Mouse (Mus musculus) stomach, embryonic 14.5 days (tissue): ENCODE results near the gene 1190005I06Rik. TPM values are rescaled to one million over a fixed set of nuclear protein-coding genes. Genes with fewer than 3 reads are reported as not detected.
A peak's percentile ranks its signal among the peaks of the same experiment; 100 is the strongest.

Experiments
- ATAC-seq: fragments of 200-750 bp; cut with Nextera tagmentation; 2 replicates; pipeline ENCODE4 v1.8.0; 2017; ENCODE audit warnings: low read depth, moderate TSS enrichment; ENCODE audit not compliant: insufficient number of reproducible peaks, insufficient read depth, low FRiP score
- H3K27ac ChIP-seq: fragments of 300-500 bp; sonication (generic); 2 replicates; pipeline ENCODE4 v1.5.1; 2014; ENCODE audit warnings: mild to moderate bottlenecking, low read length, moderate library complexity, mixed read lengths
- H3K27me3 ChIP-seq: fragments of 300-500 bp; sonication (generic); 2 replicates; pipeline ENCODE4 v1.6.1; 2014; ENCODE audit warnings: low read length, control low read depth, mixed read lengths; ENCODE audit not compliant: control insufficient read depth, insufficient read depth
- H3K36me3 ChIP-seq: fragments of 300-500 bp; sonication (generic); 2 replicates; pipeline ENCODE4 v1.6.1; 2014; ENCODE audit warnings: mild to moderate bottlenecking, control low read depth, low read length, moderate library complexity, mixed read lengths; ENCODE audit not compliant: control insufficient read depth, insufficient read depth
- H3K4me1 ChIP-seq: fragments of 300-500 bp; sonication (generic); 2 replicates; pipeline ENCODE4 v1.6.1; 2014; ENCODE audit warnings: low read length, control low read depth, mixed read lengths; ENCODE audit not compliant: control insufficient read depth, insufficient read depth
- H3K4me2 ChIP-seq: fragments of 300-500 bp; sonication (generic); replicated peaks from 2 replicates; pipeline ENCODE4 v1.6.1; 2014; ENCODE audit warnings: low read depth, low read length, control low read depth
- H3K4me3 ChIP-seq: fragments of 300-500 bp; sonication (generic); 2 replicates; pipeline ENCODE4 v1.5.1; 2014; ENCODE audit warnings: low read depth, low read length, control low read depth
- H3K9ac ChIP-seq: fragments of 300-500 bp; sonication (generic); replicated peaks from 2 replicates; pipeline ENCODE4 v1.6.1; 2014; ENCODE audit warnings: low read depth, mild to moderate bottlenecking, control low read depth, low read length, moderate library complexity, mixed read lengths
- H3K9me3 ChIP-seq: fragments of 300-500 bp; sonication (generic); 2 replicates; pipeline ENCODE4 v1.6.1; 2016; ENCODE audit warnings: low read depth, low read length, control low read depth; ENCODE audit not compliant: control insufficient read depth
- WGBS: fragments of 180-500 bp; shearing (Covaris S2); extraction: QIAGEN DNeasy Blood & Tissue Kit; methylation state at CpG from one replicate; pipeline ENCODE4 v1.1.7; 2014; 5-methylcytosine and 5-hydroxymethylcytosine counted together
- polyA plus RNA-seq: library from polyadenylated mRNA; unstranded; fragments of >200 nt; fragmentation: Nextera tagmentation; extraction: Ambion mirVana; gene quantifications from 2 replicates; pipeline ENCODE4 v1.2.1, GENCODE M21; 2014

1190005I06Rik gene
- polyA plus RNA-seq, 1 experiment from 2014 or later = 3.6 TPM

DNA sequence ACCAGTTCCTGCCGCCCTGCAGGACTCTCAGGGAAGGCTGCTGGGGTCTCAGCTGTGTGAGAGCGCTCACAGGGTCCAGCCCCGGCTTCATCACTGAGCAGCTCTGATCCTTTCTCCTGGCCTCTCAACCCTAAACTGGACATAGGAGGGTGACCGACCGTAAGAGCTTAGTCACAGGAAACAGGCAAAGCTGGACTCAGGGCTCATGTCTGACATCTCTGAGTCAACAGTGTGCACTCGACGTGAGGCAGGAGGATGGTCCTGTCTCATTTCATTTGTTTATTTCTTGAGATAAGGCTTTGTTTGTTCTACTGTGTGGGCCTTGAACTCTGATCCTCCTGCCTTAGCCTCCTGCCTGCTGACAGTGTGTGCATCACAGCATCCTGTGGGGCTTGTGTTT is 27.0 kb downstream of the 1190005I06Rik start:
- 36% methylated on average over 7 of the region's 7 CpGs for WGBS
- Histone ChIP-seq H3K4me3 (no peak overlapping the region), H3K36me3 (no peaks in the 10 kb centered on the region), H3K4me2 (no peak overlapping the region), H3K9me3 (no peaks in the 10 kb centered on the region), H3K27ac (no peak overlapping the region), H3K9ac (no peak overlapping the region), H3K27me3 (no peaks in the 10 kb centered on the region), H3K4me1 (peaks cover 2% of the 10 kb centered on the region; the same call in 1 of the 2 replicates)
- no peak for ATAC-seq

DNA sequence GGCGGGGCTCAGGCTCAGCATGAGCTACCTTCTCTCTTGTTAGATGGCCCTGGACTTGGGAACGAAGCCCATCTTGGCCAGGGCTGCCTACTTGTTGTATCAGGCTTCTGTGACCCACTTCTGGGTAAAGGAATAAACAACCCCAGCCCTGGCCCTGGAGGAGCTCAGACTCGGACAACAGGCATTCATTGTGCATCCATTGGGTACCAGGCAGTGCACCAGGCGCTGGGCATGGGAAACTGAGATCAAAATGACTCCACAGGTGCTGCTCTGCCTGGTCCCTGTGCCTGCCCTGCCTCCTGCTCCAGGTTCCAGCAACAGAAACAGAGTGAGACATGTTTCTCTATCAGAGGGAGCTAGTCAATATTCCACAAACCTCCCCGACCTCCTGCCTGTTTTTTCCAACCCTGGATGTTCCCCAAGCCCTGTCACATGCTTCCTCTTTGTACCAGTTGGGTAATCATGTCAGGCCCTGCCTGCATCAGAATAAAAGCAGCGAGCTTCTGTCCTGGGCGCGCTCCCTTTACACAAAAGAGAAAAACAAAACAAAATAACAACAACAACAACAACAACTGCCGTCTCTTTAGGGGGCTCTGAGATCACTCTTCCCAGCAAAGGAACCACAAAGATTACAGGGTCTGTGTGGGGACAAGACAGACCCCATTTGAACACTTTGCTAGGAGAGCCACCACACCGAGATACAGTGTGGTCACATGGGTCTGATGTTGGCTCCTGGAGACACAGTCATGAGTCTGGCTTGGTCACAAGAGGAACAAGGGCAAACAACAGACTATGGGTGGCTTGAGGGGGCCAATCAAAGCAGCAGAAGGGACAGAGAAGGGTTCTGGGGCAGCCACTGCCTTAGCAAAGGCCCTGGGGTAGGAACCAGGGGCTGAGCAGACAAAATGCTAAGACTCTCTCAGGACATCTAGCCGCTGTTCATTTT is 27.9 kb downstream of the 1190005I06Rik start:
- H3K9ac ChIP-seq = no peak overlapping the region
- H3K4me2 ChIP-seq = no peak overlapping the region
- ATAC-seq = no peak
- WGBS = 75% methylated on average over 11 of the region's 11 CpGs
- no peaks in the 10 kb centered on the region for H3K36me3 ChIP-seq
- no peaks in the 10 kb centered on the region for H3K27me3 ChIP-seq
- no peaks in the 10 kb centered on the region for H3K9me3 ChIP-seq
- H3K27ac ChIP-seq = no peak overlapping the region
- no peak overlapping the region for H3K4me3 ChIP-seq
- H3K4me1 ChIP-seq = peaks cover 2% of the 10 kb centered on the region; the same call in 1 of the 2 replicates

DNA sequence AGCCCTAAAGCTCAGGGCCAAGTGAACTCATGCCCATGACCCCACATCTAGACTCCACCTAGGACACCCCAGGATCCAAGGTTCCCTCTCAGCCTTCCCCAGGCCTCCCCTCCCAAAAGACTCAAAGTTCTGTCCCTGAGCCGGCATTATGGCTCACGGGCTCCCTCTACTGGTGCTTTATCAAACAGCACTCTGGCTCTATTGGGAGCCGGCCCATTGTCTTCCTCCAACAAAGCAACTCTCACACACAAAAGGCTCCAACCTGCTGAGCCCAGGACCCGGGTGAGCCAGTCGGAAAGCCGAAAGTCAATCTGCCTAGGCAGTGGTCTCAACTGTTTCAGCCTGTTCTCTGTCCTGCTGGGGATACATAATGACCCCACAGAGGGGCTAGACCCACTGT is 29.3 kb downstream of the 1190005I06Rik start:
- Histone ChIP-seq H3K9ac (no peak overlapping the region), H3K4me2 (no peak overlapping the region)

DNA sequence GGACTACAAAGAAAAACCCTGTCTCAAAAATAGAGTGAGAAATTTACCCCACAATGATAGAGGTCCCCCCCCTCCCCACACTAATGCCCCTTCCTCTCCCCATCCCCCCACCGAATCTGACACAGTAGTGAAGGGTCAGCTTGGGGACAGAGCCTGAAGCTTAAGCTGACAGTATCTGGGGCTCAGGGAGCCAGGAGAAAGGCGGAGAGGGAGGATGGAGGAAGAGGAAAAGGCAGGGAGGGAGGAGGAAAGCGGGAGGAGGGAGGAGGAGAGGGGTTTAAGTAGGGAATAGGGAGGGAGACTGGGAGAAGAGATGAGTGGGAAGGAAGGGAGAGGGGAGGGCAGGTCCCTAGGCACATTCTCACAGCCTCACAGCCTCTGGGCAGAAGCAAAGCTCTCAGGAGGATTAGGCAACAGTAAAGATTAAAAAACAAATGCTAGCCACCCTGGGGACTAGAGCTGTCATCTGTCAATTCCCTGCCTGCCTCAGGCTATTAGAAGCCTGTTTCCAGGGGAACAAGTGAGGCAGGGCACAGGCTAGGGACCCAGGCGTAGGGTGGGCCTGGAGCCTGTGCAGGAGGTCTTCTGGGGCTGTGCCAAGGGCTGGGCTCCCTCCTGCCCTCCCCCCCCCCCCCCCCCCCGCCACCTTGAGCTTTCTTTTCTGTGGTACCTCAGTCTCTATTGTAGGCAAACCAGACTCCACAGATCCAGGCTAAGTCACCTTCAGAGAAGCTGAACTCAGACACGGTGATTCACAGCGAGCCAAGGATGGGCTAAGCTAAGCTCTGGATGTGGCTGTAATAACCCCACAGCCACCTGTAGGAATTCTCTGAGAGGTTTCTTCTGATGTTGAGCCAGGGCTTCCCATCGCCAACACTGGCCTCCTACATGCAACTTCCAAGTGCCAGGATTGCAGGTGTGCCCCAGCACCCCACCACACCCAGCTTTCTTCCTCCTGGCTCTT is 30.5 kb downstream of the 1190005I06Rik start:
- no peak overlapping the region for H3K4me2 ChIP-seq
- 45% methylated on average over 7 of the region's 8 CpGs for WGBS
- peaks cover 2% of the 10 kb centered on the region; the same call in 1 of the 2 replicates for H3K4me1 ChIP-seq
- no peak overlapping the region for H3K4me3 ChIP-seq
- no peaks in the 10 kb centered on the region for H3K27me3 ChIP-seq
- ATAC-seq = no peak
- H3K9ac ChIP-seq = no peak overlapping the region
- H3K27ac ChIP-seq = no peak overlapping the region
- no peaks in the 10 kb centered on the region for H3K9me3 ChIP-seq
- H3K36me3 ChIP-seq = no peaks in the 10 kb centered on the region

More for the DNA sequence above, 29.3 kb downstream of the 1190005I06Rik start:
- Histone ChIP-seq H3K27ac (no peak overlapping the region), H3K4me1 (peaks cover 2% of the 10 kb centered on the region; the same call in 1 of the 2 replicates), H3K9me3 (no peaks in the 10 kb centered on the region), H3K27me3 (no peaks in the 10 kb centered on the region), H3K4me3 (no peak overlapping the region), H3K36me3 (no peaks in the 10 kb centered on the region)
- peak; percentile 47; the same call in 1 of the 2 replicates for ATAC-seq
- WGBS = 2% methylated on average over 6 of the region's 6 CpGs

DNA sequence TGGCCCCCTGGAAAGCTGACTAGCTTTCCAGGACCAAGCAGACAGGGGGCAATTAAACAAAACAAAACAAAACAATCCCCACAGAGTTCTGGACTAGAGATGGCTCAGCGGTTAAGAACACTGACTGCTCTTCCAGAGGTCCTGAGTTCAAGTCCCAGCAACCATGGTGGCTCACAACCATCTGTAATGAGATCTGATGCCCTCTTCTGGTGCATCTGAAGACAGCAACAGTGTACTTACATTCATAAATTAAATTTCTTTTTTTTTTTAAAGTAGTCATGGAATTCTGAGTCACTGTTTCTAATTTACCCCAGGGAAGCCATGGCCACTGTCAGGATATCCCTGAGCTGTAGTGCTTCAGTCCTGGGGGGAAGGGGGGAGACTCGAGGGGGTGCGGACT is 32.9 kb downstream of the 1190005I06Rik start:
- no peak overlapping the region for H3K27ac ChIP-seq
- no peak overlapping the region for H3K9ac ChIP-seq
- WGBS = 93% methylated on average over 3 of the region's 3 CpGs
- ATAC-seq = no peak
- H3K36me3 ChIP-seq = no peaks in the 10 kb centered on the region
- H3K9me3 ChIP-seq = no peaks in the 10 kb centered on the region
- no peak overlapping the region for H3K4me3 ChIP-seq
- H3K4me1 ChIP-seq = peaks cover 2% of the 10 kb centered on the region; the same call in 1 of the 2 replicates
- no peak overlapping the region for H3K4me2 ChIP-seq
- no peaks in the 10 kb centered on the region for H3K27me3 ChIP-seq

DNA sequence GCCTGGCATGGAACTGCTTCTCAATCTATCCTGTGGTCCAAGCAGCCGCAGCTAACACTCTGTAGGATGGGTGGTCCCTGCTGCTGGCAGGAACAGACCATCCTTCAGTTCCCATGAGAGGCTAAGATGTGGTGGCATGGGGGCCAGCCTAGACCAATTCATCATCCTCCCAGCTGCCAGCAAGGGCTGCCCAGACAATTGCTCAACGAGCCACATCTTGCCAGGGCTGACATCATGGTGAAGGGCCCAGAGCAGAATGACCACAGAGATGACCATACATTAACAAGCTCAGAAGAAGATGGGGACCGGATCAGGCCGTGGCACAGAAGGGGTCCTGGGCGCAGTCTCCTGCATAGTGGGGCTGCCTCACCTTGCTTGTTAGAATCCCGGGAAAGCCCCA is 36.6 kb downstream of the 1190005I06Rik start:
- no peak for ATAC-seq
- WGBS = 87% methylated on average over 6 of the region's 6 CpGs
- H3K4me2 ChIP-seq = no peak overlapping the region

DNA sequence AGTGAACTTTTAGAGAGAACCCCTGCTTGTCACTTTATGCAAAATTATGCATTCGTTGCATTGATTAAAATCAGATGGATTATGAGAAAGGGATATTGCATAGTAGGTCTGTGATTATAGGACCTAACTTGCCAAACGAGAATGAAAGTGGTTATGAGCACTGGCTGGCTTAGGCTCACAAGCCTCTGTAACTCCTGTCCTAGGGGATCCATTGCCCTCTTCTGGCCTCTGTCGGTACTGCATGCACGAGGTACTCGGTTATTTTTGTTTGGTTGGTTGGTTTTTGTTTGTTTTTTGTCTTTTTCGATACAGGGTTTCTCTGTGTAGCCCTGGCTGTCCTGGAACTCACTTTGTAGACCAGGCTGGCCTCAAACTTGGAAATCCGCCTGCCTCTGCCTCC is 39.5 kb downstream of the 1190005I06Rik start:
- Histone ChIP-seq H3K4me2 (no peak overlapping the region), H3K27me3 (no peaks in the 10 kb centered on the region), H3K27ac (no peak overlapping the region), H3K9ac (no peak overlapping the region), H3K36me3 (no peaks in the 10 kb centered on the region), H3K4me1 (no peaks in the 10 kb centered on the region), H3K9me3 (no peaks in the 10 kb centered on the region), H3K4me3 (no peak overlapping the region)
- WGBS = 11% methylated on average over 7 of the region's 7 CpGs
- no peak for ATAC-seq

More for the DNA sequence above, 36.6 kb downstream of the 1190005I06Rik start:
- H3K9ac ChIP-seq = no peak overlapping the region
- H3K36me3 ChIP-seq = no peaks in the 10 kb centered on the region
- no peaks in the 10 kb centered on the region for H3K27me3 ChIP-seq
- H3K9me3 ChIP-seq = no peaks in the 10 kb centered on the region
- H3K27ac ChIP-seq = no peak overlapping the region
- no peaks in the 10 kb centered on the region for H3K4me1 ChIP-seq
- no peak overlapping the region for H3K4me3 ChIP-seq

DNA sequence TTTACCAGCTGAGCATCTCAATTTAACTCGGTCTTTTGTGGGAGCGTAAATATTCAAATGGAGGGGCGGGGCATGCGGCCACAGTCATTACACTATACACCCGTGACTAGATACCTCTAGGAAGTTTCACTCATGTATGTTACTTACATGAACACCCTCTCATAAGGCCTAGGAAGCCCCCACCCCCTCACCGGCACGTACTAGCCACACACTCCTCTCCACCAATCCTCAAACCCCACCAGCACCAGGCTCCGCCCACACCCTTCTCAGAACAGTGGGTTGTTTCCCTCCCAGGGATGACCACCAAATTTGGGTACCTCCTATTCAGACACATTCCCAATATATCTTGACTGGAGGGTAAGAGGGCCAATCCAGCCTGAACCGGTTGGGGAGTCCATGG is 40.0 kb downstream of the 1190005I06Rik start:
- Histone ChIP-seq H3K9ac (no peak overlapping the region), H3K27ac (no peak overlapping the region), H3K4me3 (no peak overlapping the region), H3K27me3 (no peaks in the 10 kb centered on the region), H3K4me2 (no peak overlapping the region), H3K4me1 (no peaks in the 10 kb centered on the region), H3K36me3 (no peaks in the 10 kb centered on the region), H3K9me3 (no peaks in the 10 kb centered on the region)
- ATAC-seq = no peak
- WGBS = 81% methylated on average over 9 of the region's 9 CpGs
